Mouse (Mus musculus) left cerebral cortex, adult 2 months (tissue): ENCODE measurements at regions not wholly inside any gene's neighbourhood (a gene's known extent, or its start where the extent isn't known, plus 50 kb on each side); places are given as distances from the start of the nearest gene placed in this dataset.

ENCODE experiments used
- DNase-seq, 2 experiments: peaks; one replicate each; pipeline ENCODE4 v3.0.0; 2021 to 2022; ENCODE audit warnings: low spot score in 2 of 2, mixed read lengths in 1 of 2; ENCODE audit errors: extremely low spot score in 1 of 2
- H3K27ac ChIP-seq: fragments of 200-600 bp; 2 replicates; pipeline ENCODE4 v1.8.1; 2022
- H3K4me3 ChIP-seq: fragments of 200-600 bp; 2 replicates; pipeline ENCODE4 v1.8.1; 2022
- CTCF ChIP-seq: fragments of 200-600 bp; IDR thresholded peaks from 2 replicates; pipeline ENCODE4 v1.8.1; 2022; ENCODE audit warnings: antibody characterized with exemption, mild to moderate bottlenecking, moderate library complexity
- intact Hi-C: fragments of 180-260 bp; cut with DNase I; formaldehyde crosslinking; loops from one replicate; pipeline ENCODE4 v1.15.1; 2025

DNA sequence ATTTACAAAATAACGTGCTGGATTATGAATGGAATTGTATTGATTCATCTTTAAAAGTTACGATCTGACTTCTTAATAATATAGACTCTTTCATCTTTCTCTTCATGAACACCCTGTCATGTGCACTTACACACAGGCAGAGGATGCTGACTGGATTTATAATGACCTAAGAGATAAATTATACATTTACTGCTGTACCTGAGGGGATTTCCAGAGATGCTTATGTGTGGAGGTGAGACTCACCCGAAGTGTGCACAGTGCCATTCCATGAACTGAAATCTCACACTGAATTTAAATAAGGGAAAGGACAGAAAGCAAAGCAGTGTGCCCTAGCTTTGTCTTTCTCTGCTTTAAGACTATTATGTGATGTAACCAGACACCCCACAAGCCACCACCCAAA, 291.9 kb upstream of the Lrrn1 start:
- intact Hi-C loops: no loop called here
- TF ChIP-seq CTCF: no peak

DNA sequence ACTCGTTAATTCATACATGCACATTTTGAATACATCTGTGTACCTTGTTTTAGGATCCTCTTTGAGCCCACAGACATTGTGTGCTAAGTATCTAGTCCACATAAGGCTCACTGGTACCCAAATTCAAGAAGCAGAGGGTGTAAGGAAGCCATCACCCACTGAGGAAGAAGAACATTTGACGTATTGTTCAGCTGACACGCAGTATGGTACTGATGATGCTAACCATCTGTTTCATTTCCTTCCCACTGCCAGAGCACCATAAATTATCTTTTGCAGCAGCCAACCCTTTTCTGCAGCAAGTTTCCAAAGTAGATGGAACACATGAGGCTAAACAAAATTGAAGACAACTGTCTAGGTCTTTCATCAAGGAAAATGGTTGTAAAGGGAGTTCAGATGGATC, 285.6 kb upstream of the Lrrn1 start:
- TF ChIP-seq CTCF: no peak
- DNase-seq: no peak
- Histone ChIP-seq H3K27ac (peak overlapping the region; percentile 57; the same call in 1 of the 2 replicates), H3K4me3 (no peak overlapping the region)
- intact Hi-C loops: loop anchor here (5.0 to 10.0 kb wide), 4 partner anchors 77 to 491 kb away; no protein-coding TSS in a partner anchor

More for the DNA sequence above, 291.9 kb upstream of the Lrrn1 start:
- no peak for DNase-seq
- Histone ChIP-seq H3K27ac (no peak overlapping the region), H3K4me3 (no peak overlapping the region)

DNA sequence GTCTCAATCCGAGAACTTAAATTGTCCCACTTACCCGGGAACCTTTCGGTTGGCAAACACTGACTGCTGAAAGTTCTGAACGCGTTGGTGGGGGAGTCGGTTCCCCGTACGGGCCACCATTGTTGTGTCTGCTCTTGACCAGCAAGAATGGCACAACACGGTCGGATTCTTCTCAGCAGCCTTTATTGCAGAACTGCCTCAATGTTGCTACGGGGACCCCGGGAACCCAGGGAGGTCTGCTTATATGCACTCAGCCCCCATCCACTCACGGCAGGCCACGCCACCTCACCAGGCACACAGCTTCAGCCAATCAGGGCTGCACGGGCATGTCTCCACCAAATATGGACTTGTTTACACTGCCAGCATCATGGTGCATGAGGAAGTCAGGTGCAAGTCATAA, 249.2 kb upstream of the Lrrn1 start:
- Histone ChIP-seq H3K4me3 (no peak overlapping the region), H3K27ac (no peak overlapping the region)
- intact Hi-C loops: no loop called here
- TF ChIP-seq CTCF: no peak
- DNase-seq: no peak

DNA sequence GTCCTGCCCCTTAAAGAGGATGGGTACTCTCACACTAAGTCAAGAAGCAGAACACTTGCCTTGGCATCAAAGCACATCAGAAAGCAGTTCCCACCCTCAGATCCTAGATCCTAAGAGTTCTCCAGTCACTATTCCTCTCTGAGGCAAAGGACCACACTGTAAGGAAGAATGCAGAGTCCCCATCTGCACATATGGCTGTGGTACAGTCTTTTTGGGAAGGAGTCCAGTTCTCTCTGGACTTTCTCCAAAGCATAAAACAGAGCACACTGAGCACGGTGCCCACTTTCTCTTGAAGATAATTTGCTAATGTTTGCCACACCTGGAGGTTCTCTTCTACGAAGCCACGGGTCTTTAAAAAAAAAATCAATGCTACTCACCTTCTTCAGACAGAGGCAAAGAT, 238.7 kb upstream of the Lrrn1 start:
- intact Hi-C loops: no loop called here
- no peak overlapping the region for H3K27ac ChIP-seq
- no peak for DNase-seq

DNA sequence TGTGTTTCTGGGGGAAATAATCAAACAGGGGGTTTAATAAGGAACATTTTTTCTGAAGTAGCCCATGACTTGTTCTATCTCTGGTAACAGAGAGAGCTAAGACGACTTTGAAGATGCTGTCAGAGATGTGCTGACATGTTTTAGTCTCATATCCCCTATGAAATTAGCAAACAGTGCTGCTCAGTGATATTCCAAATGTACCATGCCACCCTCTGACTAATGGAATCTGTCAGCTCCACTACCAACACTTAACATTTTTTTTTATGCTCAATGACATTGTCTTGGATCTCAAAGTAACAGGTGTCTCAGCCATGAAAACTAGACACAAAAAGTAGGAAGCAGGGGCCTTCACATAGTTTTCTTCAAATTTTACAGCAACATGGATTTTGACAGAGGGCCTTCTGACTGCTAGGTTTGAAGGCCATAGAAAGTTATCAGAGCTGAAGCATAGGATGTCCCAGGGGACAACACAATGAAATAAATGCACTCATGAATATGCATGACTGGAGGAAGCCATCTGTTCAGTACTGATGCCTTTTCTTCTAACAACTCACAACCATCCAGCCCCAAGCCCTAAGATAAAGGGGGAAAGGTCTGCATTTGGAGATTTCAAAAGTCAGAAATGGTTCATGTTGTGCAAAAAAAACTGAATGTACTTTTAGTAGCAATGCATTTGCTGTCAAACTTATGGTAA, 225.7 kb upstream of the Lrrn1 start:
- no peak for DNase-seq
- no peak overlapping the region for H3K27ac ChIP-seq

More for the DNA sequence above, 238.7 kb upstream of the Lrrn1 start:
- TF ChIP-seq CTCF: no peak
- no peak overlapping the region for H3K4me3 ChIP-seq

DNA sequence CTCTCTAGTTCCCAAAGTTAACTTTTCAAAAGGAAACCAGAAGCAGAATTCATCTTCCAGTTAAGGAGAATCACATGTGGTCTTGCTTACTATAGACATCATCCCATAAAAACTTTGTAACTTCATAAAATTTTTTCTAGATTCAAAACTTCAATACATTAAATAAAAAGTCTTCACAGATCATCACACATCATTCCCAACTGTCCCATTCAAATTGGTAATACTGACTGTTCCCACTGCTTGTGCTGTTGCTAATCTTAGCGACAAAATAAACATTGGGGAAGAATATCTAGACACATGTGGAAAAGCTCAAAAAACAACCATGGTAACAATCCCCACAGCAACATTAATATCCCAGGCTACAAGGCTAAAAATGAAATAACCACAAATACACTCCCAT, 210.0 kb upstream of the Lrrn1 start:
- no peak for TF ChIP-seq CTCF
- no peak for DNase-seq
- intact Hi-C loops: no loop called here
- no peak overlapping the region for H3K4me3 ChIP-seq
- H3K27ac ChIP-seq: no peak overlapping the region

More for the DNA sequence above, 225.7 kb upstream of the Lrrn1 start:
- intact Hi-C loops: no loop called here
- no peak for TF ChIP-seq CTCF
- no peak overlapping the region for H3K4me3 ChIP-seq

DNA sequence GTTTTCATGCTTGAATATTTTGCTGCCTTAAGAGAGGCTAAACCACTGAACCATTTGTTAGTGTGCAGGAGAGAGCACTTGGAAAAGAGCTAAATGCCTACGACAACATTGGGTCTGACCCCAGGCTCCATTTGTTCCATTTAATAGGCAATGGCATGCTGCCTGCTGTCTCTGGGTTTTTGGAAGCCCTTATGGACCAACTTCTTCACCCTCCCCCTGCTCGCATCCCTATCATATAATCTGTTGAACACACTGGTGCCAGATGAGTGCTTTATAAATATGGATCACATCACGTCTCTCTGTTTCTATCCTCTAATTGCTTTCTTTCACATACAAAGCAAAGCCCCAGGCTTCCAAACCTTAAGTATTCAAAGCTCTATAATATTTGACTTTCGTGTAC, 179.1 kb upstream of the Lrrn1 start:
- TF ChIP-seq CTCF: no peak
- no peak for DNase-seq
- H3K27ac ChIP-seq: no peak overlapping the region
- intact Hi-C loops: no loop called here
- H3K4me3 ChIP-seq: no peak overlapping the region

DNA sequence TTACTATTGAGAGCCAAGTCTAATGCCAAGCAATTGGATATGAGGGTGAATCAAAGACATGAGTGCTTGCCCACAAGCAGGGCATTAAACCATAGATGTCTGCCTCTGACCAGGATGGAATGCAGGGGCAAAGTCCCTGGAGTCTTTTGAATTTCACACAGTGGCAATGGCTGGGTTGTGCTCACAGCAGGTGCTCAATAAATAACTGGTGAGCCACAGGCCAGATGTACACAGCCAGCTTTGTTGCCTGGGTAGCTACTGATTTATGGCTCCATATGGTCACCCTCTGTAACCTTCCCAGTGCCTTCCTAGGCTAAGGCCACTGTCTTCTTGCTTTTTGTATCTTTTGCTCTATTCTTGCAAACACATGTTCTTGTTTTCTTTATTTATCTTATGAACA, 154.3 kb upstream of the Lrrn1 start:
- no peak overlapping the region for H3K4me3 ChIP-seq
- intact Hi-C loops: no loop called here
- DNase-seq: no peak
- TF ChIP-seq CTCF: no peak
- H3K27ac ChIP-seq: no peak overlapping the region

DNA sequence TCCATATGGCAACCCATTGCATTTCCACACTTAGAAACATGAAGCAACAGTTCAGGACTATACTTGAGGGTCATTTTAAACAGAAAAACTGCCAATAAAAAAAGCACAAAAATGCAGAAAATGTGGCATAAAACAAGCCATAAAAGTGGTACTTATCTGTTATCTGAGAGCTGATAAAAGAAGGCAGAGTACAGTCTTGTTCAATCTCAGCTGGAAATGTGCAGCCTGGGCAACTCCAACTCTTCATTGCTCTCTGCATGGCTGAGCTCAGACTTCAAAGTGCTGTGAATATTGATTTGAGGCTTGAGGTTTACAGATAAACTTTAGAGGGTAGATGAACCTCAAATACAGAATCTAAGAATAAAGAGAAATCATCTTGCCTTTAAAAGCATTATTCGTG, 151.1 kb upstream of the Lrrn1 start:
- TF ChIP-seq CTCF: no peak
- intact Hi-C loops: no loop called here
- H3K27ac ChIP-seq: no peak overlapping the region
- DNase-seq: no peak
- no peak overlapping the region for H3K4me3 ChIP-seq

DNA sequence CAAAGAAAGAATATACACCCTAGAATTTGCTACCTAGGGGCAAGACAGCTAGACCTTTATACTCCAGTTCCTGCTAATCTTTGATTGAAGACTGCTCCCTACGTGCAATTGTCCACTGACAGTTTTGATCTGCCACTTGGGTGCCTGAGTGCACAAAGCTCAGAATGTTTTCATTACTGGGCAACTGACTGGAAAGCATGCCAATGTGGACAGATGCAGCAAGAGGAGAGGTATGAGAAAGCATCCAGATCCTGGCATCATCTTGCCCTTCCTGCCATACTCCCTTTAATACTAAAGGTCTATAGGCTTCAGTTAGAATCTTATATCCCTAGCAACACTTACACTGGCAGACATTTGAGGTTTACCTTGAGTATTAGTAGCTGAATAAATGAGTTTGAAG, 148.9 kb upstream of the Lrrn1 start:
- Histone ChIP-seq H3K27ac (no peak overlapping the region), H3K4me3 (no peak overlapping the region)
- intact Hi-C loops: no loop called here
- no peak for DNase-seq
- TF ChIP-seq CTCF: no peak

DNA sequence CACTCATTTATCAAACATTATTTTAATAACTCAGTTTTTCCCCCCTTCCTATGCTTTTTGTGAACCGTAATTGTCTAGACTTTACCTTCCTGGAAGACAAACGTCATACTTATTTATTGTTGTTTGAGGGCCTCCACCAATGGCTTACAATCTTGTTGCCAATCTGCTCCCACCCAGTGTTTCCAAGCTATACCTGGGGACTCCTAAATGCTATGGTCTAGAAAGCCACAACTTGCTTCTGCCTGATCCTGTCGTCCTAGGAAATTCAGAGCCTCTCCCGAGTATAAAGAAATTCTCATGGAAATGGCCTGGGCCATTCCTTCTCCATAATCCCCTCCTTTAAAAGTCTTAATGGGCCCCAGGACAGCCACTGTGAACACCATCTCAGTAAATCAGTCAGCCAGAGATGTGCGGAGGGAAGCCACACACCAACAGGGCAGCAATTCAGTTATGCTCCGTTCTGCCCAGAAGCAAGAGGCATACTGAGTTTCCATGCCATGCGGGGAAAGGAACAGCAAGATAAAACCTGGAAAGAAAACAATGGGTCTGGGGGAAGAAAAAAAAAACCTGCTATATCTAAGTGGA, 143.4 kb upstream of the Lrrn1 start:
- H3K27ac ChIP-seq: no peak overlapping the region
- intact Hi-C loops: no loop called here
- TF ChIP-seq CTCF: no peak
- no peak overlapping the region for H3K4me3 ChIP-seq
- no peak for DNase-seq

DNA sequence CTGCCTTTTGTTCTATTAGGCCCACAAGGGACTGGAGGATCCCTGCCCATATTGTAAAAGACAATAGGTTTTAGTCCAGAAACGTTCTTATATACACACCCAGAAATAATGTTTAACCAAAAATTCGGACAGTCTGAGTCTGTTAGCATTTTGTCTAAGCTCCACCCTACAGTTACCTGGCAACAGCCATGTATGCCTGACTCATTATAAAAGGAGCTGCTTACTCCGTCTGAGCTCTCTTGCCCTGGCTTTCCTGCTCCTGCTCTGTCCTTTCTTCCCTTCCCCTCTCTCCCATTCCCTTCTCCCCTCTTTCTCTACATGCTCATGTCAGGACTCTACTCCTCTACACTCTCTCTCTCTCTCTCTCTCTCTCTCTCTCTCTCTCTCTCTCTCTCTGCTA, 139.7 kb upstream of the Lrrn1 start:
- no peak for DNase-seq
- intact Hi-C loops: no loop called here
- no peak for TF ChIP-seq CTCF
- no peak overlapping the region for H3K4me3 ChIP-seq
- no peak overlapping the region for H3K27ac ChIP-seq

DNA sequence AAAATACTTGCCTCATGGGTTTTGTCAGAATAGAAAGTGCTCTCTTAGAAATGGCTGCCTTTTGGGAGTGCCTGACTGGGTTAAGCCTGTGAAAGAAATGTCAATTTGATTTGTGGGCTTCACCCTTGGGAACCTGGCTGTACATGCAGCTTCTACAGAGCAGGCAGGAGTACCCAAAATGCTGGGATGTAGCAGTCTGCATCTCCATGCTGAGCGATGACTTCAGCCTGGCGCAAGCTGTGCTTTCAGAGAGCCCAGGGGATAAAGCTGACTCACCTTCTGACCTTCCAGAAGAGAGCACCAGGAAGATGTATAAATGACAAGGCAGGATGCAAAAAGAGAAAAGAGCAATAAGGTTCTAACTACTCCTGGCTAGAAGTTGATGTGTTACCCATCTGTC, 135.0 kb upstream of the Lrrn1 start:
- DNase-seq: no peak
- no peak for TF ChIP-seq CTCF
- no peak overlapping the region for H3K4me3 ChIP-seq
- H3K27ac ChIP-seq: no peak overlapping the region
- intact Hi-C loops: no loop called here
